Mouse (Mus musculus) cerebellum, postnatal 25 days (tissue): ENCODE data around the gene Asb10.

Experiments used
- DNase-seq, 2 experiments: peaks; one replicate each; pipeline ENCODE4 v3.0.0; 2021; ENCODE audit warnings: mixed read lengths in 2 of 2

Asb10 gene

DNA sequence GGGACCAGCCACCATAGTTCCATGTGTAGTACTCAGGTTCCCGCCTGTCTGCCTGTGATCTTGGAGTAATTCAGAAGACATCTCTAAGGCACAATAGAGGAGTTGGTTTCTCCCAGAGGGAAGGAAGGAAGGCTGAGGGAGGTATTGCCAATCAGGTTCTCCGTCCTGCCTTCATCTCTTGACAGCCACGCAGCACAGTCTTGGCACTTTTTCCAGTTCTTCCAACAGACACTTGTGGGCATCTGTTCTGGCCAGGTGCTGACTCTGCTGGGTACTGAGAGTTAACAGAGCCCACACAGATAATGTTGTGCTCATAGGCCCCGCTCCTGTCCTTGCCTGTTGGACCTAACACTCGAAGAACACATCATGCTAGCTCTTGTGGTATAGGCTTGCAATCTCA lies 54.0 kb downstream of the Asb10 start:
- no peak for DNase-seq

DNA sequence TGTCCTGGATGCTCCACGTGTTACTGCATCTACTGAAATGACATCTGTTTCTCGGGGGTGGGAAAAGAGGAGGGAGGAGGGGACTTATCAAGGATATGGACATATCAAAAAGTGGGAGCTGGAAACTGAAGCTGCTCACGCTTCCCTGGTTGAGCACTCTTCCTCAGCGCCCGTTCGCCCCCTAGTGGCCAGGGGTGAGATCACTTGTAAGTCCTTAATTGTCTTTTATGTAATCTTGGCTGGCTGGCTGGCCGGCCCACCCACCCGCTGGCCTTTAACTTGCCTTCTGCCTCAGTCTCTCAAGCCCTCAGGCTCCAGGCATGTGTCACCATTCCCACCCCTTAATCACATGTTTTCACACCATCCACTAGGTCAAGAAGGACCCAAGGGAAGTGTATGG lies 54.7 kb downstream of the Asb10 start:
- peak; percentile 93 to 96 for DNase-seq

DNA sequence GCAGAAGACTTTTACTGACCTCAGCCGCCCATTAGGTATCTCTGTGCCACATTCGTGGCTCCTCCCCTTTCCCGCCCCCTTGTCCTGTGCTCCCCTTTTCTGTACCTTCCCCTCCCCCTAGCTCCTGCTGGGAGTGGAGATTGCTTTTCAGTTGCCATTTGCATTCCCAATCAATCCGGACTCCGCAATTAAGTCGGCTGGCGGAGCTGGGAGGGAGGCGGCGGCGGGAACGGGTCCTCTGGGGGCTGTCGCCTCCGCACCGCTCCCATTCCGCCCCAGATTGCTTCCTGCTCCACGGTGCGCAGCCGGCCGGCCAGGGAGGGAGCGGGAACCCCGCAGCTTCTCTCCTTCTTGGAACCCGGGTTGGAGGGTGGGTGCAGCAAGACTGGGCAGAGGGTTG lies 55.8 kb downstream of the Asb10 start:
- peak in 1 of 2 experiments; percentile 36 for DNase-seq

DNA sequence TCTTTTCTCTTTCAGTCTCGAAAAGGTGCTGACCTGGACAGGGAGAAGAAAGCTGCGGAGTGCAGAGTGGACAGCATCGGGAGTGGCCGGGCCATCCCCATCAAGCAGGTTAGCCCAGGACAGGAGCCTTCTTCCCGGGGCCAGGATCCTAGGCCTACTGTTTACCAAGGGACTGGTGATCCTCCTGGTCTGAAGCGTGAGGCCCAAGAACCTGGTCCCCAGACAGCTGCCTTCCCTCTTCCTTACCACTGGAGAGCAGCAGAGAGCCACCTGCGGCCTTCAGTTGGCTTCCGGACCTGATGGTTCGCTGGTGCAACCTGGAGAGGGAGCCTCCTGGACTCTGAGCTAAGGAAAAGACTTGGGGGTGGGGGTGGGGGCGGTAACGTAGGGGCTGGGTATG lies 57.5 kb downstream of the Asb10 start:
- peak; percentile 81 to 83 for DNase-seq
